Mouse (Mus musculus): ENCODE measurements around the gene Soga1.

DNA sequence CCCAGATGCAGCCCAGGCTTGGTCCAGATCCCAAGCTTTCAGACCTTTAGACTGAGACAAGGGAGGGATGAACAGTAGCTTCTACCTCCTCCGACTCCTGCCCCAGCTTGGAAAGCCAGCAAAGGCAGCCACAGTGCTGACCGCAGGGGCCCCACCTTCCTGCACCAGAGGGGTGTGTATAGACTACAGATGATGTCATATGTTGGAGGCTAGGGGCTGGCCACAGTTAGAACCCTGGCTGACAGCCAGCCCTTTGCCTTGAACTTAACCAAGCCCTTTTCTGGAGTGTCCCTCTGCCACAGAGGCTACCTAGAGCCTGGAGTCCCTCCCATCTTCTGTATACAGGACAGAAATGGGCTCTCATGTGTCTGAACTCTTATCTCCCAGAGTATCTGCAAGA is 7.5 kb downstream of the Soga1 start:
- TF ChIP-seq CTCF (IDR thresholded peaks at IDR 0.05; ENCODE audit: low read depth, low read length), result no peak
- TF ChIP-seq EP300 (IDR thresholded peaks at IDR 0.05; ENCODE audit: insufficient read depth, low read depth, low read length), result no peak
